Mouse (Mus musculus) liver, postnatal 0 days (tissue): ENCODE data around the gene Sprr2d.

ENCODE experiments used
- CTCF ChIP-seq: sonication (generic); IDR thresholded peaks from 2 replicates; pipeline ENCODE4 v1.5.1; 2016; ENCODE audit warnings: antibody characterized with exemption, low read depth
- EP300 ChIP-seq: IDR thresholded peaks from 2 replicates; pipeline ENCODE4 v1.6.1; 2016; ENCODE audit warnings: antibody characterized with exemption, low read depth, mild to moderate bottlenecking

DNA sequence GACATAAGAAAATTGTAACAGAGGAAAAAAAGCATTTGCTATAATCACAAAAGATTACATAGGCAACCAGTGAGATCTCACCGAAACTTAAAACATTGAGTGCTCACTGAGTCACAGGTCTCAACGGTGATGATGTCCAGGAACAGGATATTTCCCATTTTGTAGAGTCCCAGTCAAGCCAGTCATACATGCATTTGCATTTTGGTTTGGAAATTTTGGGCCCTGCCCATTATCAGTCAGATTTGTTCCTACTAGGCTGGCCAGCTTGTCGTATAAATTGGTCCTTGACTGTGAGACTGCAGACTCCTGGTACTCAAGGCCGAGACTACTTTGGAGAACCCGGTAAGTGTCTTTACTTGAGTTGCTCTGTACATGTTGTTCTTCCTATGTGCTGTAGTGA is at the start of gene Sprr2d:
- TF ChIP-seq EP300 (no peak), CTCF (no peak)
